Mouse (Mus musculus): ENCODE measurements around the gene Pcdh9. TPM values are rescaled to one million over a fixed set of nuclear protein-coding genes. Genes with fewer than 3 reads are reported as not detected.

Pcdh9 gene
- polyA plus RNA-seq, 1 experiment from 2014 or later, result 40.4 TPM

DNA sequence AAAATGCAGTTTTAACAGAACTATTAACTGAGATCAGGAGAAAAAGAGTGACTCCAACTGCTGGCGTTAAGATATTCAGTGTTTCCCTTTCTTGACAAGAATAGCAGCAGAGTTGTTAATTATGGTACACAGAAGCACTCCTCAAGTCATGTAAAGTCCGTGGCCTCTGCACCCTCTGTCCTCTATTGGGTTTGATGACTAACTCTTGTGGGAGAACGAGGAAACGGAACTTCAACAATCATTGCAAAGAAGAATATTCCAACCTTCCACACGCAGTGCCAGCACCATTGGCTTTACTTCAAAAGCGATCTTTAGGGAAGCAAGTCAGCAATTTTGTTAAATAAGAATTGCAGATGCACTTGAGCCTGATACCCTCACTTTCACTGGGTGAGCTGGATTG is 849.9 kb downstream of the Pcdh9 start:
- DNase-seq (ENCODE audit: low spot score, missing footprints), result peak; percentile 75
- H3K36me3 ChIP-seq (ENCODE audit: control insufficient read depth, insufficient read depth, low read length), result no peaks in the 10 kb centered on the region
- no peak overlapping the region for H3K4me3 ChIP-seq (ENCODE audit: low read depth, low read length)
- WGBS, result 84% methylated on average over 6 of the region's 6 CpGs
- no peak overlapping the region for H3K27ac ChIP-seq (ENCODE audit: low read depth, low read length)
- no peak for ATAC-seq (ENCODE audit: low FRiP score)
- H3K27me3 ChIP-seq (ENCODE audit: control insufficient read depth, insufficient read depth, low read length), result no peaks in the 10 kb centered on the region
- H3K4me2 ChIP-seq, result no peak overlapping the region
- H3K9ac ChIP-seq (ENCODE audit: low read length), result no peak overlapping the region
- H3K9me3 ChIP-seq (ENCODE audit: control insufficient read depth, low read length), result no peaks in the 10 kb centered on the region
- H3K4me1 ChIP-seq (ENCODE audit: control insufficient read depth, insufficient read depth, low read length), result no peaks in the 10 kb centered on the region

DNA sequence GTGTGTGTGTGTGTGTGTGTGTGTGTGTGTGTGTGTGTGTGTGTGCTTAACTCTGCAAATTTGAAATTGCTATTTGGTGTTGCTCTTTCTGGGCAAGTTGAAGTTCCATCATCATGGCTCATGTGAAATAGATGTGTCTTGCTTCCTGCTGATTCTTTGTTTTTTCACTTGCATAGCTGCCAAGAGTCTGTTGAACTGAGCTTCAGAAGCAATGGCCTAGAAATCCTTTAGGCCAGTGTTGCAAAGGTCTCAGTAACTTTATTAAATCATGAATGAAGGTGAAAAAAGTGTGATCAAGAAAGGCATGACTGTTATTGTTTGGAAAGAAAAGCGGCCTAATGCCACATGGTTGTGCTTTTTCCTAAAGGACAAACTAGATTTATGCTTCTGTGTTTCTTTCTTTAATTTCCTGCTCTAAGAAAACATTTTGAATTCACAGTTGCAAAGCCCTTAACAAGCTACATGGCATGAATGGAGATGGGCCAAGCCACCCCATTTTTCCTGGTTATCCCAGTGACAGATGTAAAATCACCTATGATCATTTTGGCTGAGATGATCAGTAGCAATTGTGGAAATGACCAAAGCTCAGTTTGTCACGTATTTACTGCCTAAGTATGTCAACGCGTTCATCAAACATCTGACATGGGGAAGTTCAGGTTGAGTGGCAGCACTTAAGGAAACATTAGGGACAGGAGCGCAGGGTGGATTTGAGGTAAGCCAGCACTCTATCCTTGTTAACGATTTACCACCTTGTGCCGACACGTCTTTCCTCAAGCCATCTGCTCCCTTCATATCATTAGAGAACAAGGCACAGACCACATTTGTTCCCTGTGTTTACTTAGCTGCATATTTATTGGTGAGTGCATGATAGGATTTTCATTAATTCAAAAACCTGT is 850.9 kb downstream of the Pcdh9 start:
- H3K36me3 ChIP-seq (ENCODE audit: control insufficient read depth, insufficient read depth, low read length), result no peaks in the 10 kb centered on the region
- no peak overlapping the region for H3K9ac ChIP-seq (ENCODE audit: low read length)
- H3K27me3 ChIP-seq (ENCODE audit: control insufficient read depth, insufficient read depth, low read length), result no peaks in the 10 kb centered on the region
- DNase-seq (ENCODE audit: low spot score, missing footprints) (no peak), ATAC-seq (ENCODE audit: low FRiP score) (0 out of 2 replicates have a peak, but pooled peaks have one; percentile 35)
- no peaks in the 10 kb centered on the region for H3K4me1 ChIP-seq (ENCODE audit: control insufficient read depth, insufficient read depth, low read length)
- no peak overlapping the region for H3K4me3 ChIP-seq (ENCODE audit: low read depth, low read length)
- H3K9me3 ChIP-seq (ENCODE audit: control insufficient read depth, low read length), result no peaks in the 10 kb centered on the region
- 74% methylated on average over 8 of the region's 8 CpGs for WGBS
- H3K4me2 ChIP-seq, result no peak overlapping the region
- H3K27ac ChIP-seq (ENCODE audit: low read depth, low read length), result no peak overlapping the region

DNA sequence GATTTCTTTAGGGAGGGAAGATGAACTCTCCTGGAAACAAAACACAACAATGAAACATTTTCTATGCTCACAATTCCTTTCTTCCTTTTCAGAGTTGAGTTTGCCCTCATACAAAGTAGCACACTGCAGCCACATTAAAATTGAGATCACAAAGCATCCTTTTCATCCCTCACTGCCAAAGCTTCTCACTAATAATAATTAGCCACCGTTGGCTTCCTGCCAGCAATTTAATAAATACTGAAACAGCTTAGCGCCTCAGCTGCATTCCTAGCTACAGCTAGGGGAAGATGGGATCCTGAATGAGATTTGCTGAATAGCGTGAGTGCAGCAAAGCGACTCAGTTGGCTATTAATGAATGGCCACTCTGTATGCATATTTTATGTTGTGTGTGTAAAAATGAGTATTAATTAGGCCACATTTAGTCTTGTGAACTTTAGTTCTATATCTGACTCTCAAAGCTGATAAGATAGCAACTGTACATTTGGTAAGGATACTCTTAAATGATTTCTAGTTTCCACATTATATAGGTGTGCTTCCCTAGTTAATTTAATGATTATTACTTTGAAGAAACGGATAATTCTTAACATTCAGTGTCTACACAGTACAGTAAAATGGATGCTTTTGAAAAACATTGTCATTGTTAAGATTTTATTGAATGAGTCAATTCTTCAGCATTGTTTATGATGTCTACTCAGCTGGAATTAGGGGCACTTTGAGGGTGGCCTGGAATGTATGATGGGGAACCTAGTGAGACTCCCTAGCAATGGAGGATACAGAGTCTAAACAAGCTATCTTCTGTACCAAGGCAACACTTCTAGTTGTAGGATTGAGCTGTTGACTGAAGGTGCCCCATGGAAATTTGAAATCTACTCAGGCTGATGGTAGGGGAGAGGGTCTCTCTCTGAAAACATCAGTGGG is 881.1 kb downstream of the Pcdh9 start:
- H3K9me3 ChIP-seq (ENCODE audit: control insufficient read depth, low read length), result no peaks in the 10 kb centered on the region
- H3K4me3 ChIP-seq (ENCODE audit: low read depth, low read length), result no peak overlapping the region
- no peak overlapping the region for H3K27ac ChIP-seq (ENCODE audit: low read depth, low read length)
- 57% methylated on average over 5 of the region's 5 CpGs for WGBS
- ATAC-seq (ENCODE audit: low FRiP score) (peak; percentile 80), DNase-seq (ENCODE audit: low spot score, missing footprints) (peak; percentile 85)
- no peaks in the 10 kb centered on the region for H3K4me1 ChIP-seq (ENCODE audit: control insufficient read depth, insufficient read depth, low read length)
- no peaks in the 10 kb centered on the region for H3K27me3 ChIP-seq (ENCODE audit: control insufficient read depth, insufficient read depth, low read length)
- H3K36me3 ChIP-seq (ENCODE audit: control insufficient read depth, insufficient read depth, low read length), result no peaks in the 10 kb centered on the region
- no peak overlapping the region for H3K9ac ChIP-seq (ENCODE audit: low read length)
- H3K4me2 ChIP-seq, result no peak overlapping the region
